Mouse (Mus musculus) kidney, adult 11 months (tissue): ENCODE measurements around the gene Eef2k.

Experiments
- DNase-seq: peaks from one replicate; pipeline ENCODE4 v3.0.0; 2022

Gene Eef2k

DNA sequence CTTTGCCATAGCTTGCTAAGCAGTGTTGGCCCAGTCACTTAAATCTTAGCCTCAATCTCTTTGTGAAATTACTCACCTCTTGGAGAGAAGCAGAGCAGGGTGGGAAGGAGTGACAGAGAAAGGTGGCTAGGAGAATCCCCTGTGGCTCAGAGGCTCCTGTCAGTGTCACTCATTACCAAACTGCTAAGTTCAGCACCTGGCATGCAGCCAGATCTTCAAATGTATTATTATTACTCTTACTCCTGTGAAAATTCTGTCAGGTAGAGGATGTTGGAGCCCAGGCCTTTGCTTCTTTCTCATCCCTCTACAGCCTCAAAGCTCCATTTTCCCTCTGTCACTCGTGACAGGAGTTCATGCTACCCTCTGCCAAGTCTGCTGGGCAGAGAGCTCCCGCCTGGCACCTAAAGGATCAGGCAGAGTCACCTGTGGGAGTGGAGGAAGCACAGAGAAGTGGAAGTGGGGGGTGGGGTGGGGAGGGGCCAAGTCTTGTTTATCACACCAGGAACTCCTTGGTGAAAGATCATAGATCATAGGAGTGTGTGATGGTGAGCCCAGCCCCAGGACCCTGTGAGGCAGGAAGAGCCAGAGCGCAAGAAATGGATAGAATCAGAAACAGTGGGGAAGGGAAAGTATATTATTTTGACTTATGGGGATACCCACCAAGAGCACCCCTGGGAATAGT is 6.3 kb downstream of the Eef2k start:
- no peak for DNase-seq

DNA sequence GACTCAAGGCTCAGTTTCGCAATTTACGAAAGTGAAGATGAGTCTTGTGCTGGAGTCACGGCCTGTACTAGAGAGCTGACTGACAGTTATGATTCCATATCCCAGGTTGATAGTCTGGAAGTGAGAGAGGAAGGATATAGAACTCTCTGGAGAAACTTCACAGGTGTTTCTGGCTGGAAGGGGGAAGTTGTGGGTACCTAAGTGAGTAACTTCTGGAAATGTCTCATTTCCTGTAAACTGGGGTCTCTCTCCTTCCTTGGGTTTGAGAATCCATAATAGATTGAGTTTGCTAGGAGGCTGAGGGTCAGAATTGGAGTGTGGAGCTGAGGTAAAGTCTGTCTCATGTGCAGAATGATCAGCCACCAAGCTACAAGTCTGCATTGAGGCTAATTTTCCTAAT is 7.5 kb downstream of the Eef2k start:
- DNase-seq = no peak

DNA sequence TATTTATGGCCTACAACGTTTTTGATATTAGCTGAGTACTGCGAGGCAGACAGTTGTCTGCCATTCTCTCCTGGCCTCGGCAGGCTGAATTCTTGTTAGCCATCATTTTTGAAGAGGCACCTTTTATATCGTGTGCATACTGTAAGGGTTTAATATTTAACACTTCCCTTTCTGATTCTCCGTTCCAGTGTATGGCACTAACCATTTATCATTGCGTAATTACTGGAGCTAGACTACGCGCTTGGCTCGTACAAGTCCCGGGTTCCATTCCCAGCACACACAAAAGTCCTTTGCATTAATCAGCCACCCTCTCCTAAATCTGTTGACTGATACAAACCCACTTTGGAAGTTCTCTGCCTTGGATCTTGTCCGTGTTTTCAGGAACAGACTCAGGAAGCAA is 17.2 kb downstream of the Eef2k start:
- no peak for DNase-seq

DNA sequence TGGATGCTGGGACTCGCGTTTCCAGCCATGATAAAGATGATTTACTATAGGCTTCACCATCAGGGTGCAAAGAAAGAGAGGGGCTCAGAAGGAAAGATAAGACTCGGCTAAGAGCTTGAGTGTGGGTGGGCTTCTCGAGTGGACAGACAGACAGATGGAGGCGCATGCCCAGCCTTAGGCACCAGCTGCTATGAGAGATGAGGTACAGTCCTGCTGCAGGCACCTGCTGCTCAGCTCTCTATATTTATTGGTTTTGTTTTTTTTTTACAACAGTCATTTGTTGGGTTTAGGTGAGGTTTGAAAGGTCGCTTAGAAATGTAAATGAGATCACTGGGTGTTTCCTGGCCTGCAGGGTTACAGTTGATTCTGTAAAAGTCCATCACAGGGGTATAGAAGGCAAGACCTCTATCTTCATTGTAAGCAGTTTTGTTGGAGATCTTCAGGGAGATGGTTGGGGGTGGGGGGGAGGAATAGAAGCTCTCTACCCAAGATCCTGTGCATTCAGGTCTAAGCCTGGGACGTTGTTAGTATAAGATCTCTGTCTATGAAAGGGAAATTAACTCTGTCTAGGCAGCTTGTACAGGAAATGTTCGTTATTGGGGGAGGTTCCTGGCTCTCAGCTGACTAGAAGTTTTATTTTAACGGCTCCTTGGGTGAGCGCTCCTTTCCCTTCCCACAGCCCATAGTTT is 18.3 kb downstream of the Eef2k start:
- DNase-seq = no peak

GRCm38 (mm10) chr7:120861488-120862047 is 18.9 kb downstream of the Eef2k start:
- DNase-seq = no peak

- DNase-seq = no peak
Measured at GRCm38 (mm10) chr7:120862196-120862595, 19.6 kb downstream of the Eef2k start.

DNA sequence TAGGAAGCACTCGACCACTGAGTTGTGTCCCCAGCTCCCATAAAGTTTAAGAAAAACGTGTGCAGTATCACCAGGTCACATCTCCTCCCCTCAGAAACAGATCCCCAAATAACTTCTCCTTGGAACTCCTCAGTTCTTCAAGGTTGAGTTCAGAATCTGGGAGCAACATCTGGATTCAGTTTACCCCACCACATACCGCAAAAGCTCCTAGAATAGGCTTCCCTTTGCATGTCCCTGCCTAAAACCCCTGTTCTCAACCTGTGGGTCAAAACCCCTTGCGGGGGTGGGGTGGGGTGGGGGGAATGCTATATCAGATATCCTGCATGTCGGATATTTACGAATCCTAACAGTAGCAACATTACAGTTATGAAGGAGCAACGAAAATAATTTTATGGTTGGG is 20.0 kb downstream of the Eef2k start:
- DNase-seq = no peak

DNA sequence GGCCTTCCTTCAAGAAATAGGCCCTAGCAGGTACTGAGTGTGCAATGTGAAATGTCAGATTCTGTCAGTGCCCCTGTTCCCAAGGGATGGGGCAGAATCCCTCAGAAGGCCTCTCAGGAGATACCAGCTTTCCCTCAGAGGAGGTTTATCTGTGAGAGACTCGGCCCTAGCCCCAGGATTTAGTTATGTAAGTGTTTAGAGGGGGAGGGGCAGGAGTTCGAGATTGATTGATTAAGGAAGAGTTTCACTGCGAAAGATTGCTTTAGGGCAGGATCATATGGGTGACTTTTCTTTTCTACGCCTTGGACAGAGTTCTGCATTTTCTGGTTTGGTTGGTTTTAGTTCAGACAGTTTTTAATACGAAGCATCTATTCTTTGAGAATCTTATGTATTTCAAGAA is 20.8 kb downstream of the Eef2k start:
- DNase-seq = no peak

DNA sequence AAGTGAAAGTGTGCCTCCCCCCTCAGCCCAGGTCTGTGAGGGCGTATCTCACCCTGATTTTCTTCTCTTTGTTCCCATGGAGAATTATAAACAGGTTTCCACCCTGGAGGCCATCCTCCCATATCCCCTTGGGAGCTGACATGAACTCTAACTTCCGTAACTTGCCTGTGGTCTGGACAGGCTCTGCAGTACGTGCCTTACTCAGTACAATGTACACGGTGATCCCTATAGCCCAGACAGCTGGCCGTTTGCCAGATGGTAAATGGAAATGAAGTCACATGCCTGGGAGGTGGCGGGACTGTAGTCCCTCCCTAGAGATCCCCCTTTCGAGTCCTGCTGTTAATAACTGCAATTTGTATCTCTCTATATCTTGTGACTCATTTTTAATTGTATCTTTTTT is 22.5 kb downstream of the Eef2k start:
- peak; percentile 13 for DNase-seq

DNA sequence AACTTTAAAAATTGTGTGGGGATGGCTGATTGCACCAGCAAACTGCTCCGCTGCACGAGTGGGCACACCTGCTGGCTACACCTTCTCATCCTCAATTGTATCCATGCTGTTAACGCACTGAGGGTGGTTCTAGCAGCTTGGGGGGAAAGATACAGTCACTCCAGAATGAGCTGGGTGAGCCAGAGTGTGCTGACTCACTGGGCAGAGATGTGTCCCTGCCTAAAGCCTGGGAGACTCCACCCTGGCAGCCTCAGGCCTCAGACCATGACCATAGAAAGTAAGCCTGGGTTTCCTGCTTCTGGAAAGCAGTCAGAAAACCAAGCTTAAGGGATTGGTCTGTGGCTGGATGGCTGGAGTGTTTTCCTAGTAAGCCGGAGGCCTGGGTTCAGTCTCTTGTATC is 23.2 kb downstream of the Eef2k start:
- DNase-seq = no peak

DNA sequence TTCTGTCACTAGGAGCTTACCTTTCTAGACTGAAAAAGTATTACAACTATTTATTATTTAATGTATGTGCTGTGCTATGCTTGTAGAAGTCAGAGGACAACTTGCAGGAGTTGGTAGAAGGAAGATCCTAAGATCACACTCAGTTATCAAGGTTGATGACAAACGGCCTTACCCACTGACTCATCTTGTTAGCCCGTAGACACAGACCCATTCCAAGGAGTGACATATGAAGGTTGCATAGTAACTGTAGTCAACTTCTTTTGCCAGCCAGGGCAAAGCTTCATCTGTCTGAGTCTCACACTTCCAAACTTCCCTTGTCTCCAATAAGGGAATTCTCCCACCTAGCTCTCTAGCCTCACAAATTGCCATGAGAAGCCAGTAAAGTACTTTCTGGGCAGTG is 24.1 kb downstream of the Eef2k start:
- DNase-seq = no peak

- no peak for DNase-seq
Measured at GRCm38 (mm10) chr7:120867720-120868119, 25.1 kb downstream of the Eef2k start.

DNA sequence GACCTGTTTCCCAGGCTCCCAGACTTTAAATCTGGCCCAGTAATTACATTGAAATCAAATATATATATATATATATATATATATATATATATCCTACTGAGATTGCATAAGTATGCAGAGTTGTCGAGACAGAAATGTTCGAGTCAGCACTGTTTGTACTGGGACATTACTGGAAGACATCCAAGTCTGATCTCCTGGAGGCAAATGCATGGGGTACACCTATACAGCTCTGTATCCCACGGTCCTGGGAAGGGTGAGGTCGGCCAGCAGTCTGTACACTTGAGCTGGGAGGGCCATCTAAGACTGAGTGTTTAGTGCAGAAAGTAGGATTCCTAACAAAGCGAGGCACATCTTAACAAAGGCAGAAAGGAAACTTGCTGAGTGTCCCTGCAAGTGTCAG is 27.3 kb downstream of the Eef2k start:
- no peak for DNase-seq

GRCm38 (mm10) chr7:120870431-120871008 is 27.9 kb downstream of the Eef2k start:
- no peak for DNase-seq

GRCm38 (mm10) chr7:120873083-120873482 is 30.5 kb downstream of the Eef2k start:
- DNase-seq = no peak

DNA sequence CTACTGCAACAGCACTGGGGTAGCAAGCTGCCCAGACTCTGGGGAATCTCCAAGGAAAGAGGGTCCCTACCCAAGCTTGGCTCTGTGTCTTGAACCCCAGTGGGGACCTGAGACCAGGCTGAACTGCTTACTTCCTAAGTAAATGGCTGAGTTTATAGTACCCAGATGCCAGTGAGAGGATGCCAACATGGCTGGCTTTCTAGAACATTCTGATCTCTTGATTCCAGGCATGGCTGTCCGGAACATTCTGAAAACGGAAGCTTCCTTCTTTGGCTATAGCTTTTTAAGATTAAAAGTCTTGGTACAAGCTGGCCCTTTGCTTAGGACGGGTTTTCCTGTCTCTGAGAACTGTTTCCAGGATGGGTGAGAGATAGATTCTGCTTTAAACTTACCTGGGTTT is 31.4 kb downstream of the Eef2k start:
- no peak for DNase-seq

GRCm38 (mm10) chr7:120874764-120875539 is 32.3 kb downstream of the Eef2k start:
- DNase-seq = no peak

GRCm38 (mm10) chr7:120875540-120876388 is 33.1 kb downstream of the Eef2k start:
- no peak for DNase-seq

- no peak for DNase-seq
Measured at GRCm38 (mm10) chr7:120878271-120878670, 35.6 kb downstream of the Eef2k start.

DNA sequence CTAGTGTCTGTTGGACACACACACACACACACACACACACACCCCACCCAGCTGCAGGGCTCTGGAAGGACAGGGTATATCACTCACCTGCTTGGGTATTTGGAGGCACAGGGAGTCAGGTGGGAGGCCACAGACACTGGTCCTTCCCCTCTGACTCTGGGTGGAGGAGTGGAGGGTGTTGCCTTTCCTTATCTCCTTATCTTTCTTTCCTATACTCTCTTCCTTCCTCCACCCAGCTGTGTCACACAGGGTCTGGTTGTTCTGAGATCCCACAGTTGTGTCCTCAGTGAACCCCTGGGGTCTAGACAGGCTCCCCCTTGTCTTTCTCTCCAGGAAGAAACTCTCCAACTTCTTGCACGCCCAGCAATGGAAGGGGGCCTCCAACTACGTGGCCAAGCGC is 37.3 kb downstream of the Eef2k start:
- no peak for DNase-seq

DNA sequence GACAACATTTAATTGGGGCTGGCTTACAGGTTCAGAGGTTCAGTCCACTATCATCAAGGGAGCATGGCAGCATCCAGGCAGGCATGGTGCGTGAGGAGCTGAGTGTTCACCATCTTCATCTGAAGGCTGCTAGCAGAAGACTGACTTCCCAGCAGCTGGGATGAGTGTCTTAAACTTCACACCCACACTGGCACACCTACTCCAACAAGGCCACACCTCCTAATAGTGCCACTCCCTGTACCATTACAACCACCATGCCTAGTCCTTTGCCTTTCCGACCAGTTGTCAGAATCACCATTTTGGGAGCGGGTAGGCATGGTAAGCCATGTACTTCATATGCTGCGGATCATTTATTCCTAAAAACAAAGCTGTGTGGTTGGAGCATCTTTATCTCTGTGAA is 38.1 kb downstream of the Eef2k start:
- DNase-seq = no peak

DNA sequence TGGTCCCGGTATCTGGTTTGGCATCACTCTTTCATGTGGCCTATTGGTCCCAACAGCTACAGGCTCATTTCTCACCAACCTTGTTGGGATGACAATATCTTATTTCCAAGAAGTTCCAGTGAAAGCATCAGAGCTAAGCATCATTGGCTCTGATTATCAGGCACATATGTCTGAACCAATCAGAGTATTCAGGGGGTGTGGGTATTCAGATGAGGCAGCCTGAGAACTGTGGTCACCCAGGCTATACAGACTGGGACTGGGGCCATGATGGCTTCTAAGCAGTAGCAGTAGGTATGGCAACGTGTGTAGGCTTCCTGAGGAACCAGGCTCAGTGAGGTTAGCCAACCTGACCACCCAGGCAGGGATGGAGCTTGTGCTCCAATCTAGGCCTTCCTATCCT is 38.8 kb downstream of the Eef2k start:
- DNase-seq = no peak
